ENCODE assay signal across 37 mouse cellular contexts in genomic region chr7:30604944-30605343, GRCm38 (mm10). TPM values are rescaled to one million over a fixed set of nuclear protein-coding genes. Genes with fewer than 3 reads are reported as not detected.
"Had no signal": no experiment of that assay in that cellular context is flagged by ENCODE, and none has a peak within 500 bp of the region (broad histone marks: within the 10 kb centered on the region; RNA-seq: fewer than 3 reads in every experiment).

No protein-coding gene starts in this region.

- H3K27ac ChIP-seq: heart, adult 2 months; hindbrain, embryonic 14.5 days; intestine, embryonic 15.5 days; kidney, postnatal 0 days; layer of hippocampus, adult 2 months; left cerebral cortex, adult 2 months; limb, embryonic 12.5 days; limb, embryonic 15.5 days; liver, embryonic 12.5 days; liver, embryonic 14.5 days had no signal

- H3K4me3 ChIP-seq: heart, adult 2 months; intestine, embryonic 15.5 days; layer of hippocampus, adult 2 months; left cerebral cortex, adult 2 months; limb, embryonic 12.5 days; limb, embryonic 15.5 days; liver, embryonic 12.5 days had no signal

- H3K4me1 ChIP-seq: limb, embryonic 12.5 days had no signal

- ATAC-seq: hindbrain, embryonic 16.5 days; inflammation-experienced regulatory T-cells, adult 6 months; intestine, embryonic 15.5 days; intestine, postnatal 0 days; liver, embryonic 12.5 days had no signal

- H3K27me3 ChIP-seq: intestine, embryonic 15.5 days; limb, embryonic 15.5 days had no signal

- H3K4me2 ChIP-seq: heart, embryonic 11.5 days; hindbrain, embryonic 14.5 days; intestine, embryonic 15.5 days; limb, embryonic 12.5 days; limb, embryonic 15.5 days; liver, embryonic 12.5 days had no signal

- H3K9me3 ChIP-seq: intestine, embryonic 15.5 days; limb, embryonic 15.5 days; liver, embryonic 12.5 days had no signal

- H3K9ac ChIP-seq: hindbrain, embryonic 14.5 days; intestine, embryonic 15.5 days; limb, embryonic 12.5 days; limb, embryonic 15.5 days; liver, embryonic 12.5 days; liver, embryonic 14.5 days had no signal

- DNase-seq: gastrocnemius, postnatal 14 days; gastrocnemius, postnatal 36 days; heart, adult 11 months; heart, adult 2 months; heart, postnatal 10 days; heart, postnatal 4 days; kidney, adult 18-20 months; kidney, adult 8-10 months; kidney, postnatal 14 days; kidney, postnatal 4 days; left cerebral cortex, postnatal 4 days; lung, adult 18-20 months had no signal

- H3K36me3 ChIP-seq: intestine, embryonic 15.5 days; limb, embryonic 12.5 days; limb, embryonic 15.5 days; liver, embryonic 12.5 days had no signal

RNA-seq across cellular contexts. Expression of gene Zbtb32, which starts 6.2 kb away (rescaled TPM):
- total RNA-seq: gastrocnemius, adult 18-20 months; gastrocnemius, adult 8-10 months; gastrocnemius, postnatal 14 days; gastrocnemius, postnatal 36 days; heart, postnatal 10 days; heart, postnatal 25 days; heart, postnatal 4 days; layer of hippocampus, adult 2 months; layer of hippocampus, postnatal 10 days; layer of hippocampus, postnatal 25 days; left cerebral cortex, adult 2 months; left cerebral cortex, postnatal 14 days; left cerebral cortex, postnatal 4 days had no signal

RNA-seq across cellular contexts. Expression of gene Upk1a, which starts 7.7 kb away (rescaled TPM):
- total RNA-seq: gastrocnemius, adult 18-20 months; gastrocnemius, postnatal 36 days; liver, adult 2 months had no signal

RNA-seq across cellular contexts. Expression of gene Etv2, which starts 30.7 kb away (rescaled TPM):
- total RNA-seq: gastrocnemius, adult 18-20 months; gastrocnemius, adult 8-10 months; gastrocnemius, postnatal 14 days; gastrocnemius, postnatal 36 days; heart, adult 2 months; heart, postnatal 10 days; heart, postnatal 25 days; heart, postnatal 4 days; layer of hippocampus, adult 2 months; layer of hippocampus, postnatal 10 days; layer of hippocampus, postnatal 25 days; left cerebral cortex, adult 2 months; left cerebral cortex, postnatal 14 days; left cerebral cortex, postnatal 4 days had no signal
- polyA plus RNA-seq: gonadal fat pad, adult 2 months; heart, adult 2 months; heart, embryonic 16.5 days; hindbrain, embryonic 11.5 days; hindbrain, embryonic 16.5 days; inflammation-experienced regulatory T-cells, adult 6 months; intestine, embryonic 15.5 days; intestine, postnatal 0 days; kidney, embryonic 14.5 days; kidney, postnatal 0 days; limb, embryonic 12.5 days; limb, embryonic 15.5 days; liver, adult 2 months; liver, embryonic 14.5 days; liver, embryonic 16.5 days had no signal
